Mouse (Mus musculus): Measurements from ENCODE around the gene Ovca2.
"Not testable (repeated sequence)": the region's sequence is repeated elsewhere in the genome, so short reads cannot be mapped to it uniquely, and the experiment has no call there.

Ovca2 gene

DNA sequence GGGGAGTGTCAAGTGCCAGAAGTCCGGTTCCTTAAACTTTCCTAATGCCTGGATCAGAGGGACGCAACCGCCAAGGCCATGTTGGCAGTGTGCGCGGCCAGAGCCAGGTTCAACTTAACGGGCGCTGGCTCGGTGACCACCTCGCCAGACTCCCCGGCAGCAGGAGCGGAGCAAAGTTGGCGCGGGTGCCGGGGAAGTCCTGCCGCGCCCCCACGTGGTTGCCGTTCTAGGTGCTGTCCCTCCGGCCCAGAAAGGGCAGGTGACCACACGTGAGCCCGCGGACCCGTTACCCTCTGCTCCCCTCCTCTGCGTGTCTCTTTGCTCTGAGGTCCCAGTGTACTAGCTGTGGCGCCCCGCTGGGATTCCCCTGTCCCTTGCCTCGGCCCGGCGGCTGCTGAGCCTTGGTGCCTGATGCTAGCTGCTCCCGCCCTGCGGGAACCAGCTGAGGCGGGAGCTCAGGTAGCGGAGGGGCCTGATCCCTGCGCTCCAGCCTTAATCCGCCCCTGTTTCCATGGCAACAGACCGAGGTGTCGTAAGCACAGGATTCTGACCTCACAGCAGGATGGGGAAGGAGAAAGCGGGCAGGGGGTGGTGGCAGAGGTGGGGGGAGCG lies 16.3 kb upstream of the Ovca2 start:
- in situ Hi-C loops (cut with MboI), result loop anchor here (5.0 kb wide), 1 partner anchor 92 kb away; no protein-coding TSS in a partner anchor

DNA sequence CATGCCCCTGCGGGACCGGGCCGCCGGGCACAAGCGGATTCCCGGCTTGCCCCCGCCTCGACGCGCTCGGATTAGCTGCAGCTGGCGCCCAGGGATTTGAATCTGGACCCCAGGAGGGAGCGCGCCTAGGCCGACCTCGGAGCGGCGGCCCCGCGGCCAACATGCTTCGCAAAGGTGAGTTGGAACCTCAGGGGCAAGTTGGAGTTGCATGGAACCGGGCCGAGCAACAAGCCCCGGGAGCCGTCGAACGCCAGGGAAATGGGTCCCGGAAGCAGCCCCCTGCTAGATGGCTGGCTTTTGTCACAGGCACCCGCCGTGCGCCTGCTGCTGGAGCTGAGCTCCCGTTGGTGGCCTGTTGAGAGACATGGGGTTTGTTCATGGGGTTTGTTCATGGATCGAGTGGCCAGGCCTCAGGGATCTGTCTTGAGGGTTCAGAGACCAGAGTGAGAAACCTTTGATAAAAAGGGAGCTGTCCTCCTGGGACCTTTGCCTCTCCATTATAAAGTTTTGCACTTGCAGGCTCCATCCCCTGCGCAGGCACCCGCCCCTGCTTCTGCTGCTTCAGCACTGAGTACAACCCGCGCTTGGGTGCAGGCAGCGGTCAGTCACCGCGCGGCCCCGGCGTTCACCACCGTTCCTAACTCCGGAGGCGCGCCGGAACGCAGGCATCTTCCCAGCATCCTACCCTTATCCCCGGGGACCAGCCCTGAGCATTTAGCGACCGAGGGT lies 15.7 kb upstream of the Ovca2 start:
- in situ Hi-C loops (cut with MboI), result loop anchor here (5.0 kb wide), 1 partner anchor 93 kb away; no protein-coding TSS in a partner anchor

DNA sequence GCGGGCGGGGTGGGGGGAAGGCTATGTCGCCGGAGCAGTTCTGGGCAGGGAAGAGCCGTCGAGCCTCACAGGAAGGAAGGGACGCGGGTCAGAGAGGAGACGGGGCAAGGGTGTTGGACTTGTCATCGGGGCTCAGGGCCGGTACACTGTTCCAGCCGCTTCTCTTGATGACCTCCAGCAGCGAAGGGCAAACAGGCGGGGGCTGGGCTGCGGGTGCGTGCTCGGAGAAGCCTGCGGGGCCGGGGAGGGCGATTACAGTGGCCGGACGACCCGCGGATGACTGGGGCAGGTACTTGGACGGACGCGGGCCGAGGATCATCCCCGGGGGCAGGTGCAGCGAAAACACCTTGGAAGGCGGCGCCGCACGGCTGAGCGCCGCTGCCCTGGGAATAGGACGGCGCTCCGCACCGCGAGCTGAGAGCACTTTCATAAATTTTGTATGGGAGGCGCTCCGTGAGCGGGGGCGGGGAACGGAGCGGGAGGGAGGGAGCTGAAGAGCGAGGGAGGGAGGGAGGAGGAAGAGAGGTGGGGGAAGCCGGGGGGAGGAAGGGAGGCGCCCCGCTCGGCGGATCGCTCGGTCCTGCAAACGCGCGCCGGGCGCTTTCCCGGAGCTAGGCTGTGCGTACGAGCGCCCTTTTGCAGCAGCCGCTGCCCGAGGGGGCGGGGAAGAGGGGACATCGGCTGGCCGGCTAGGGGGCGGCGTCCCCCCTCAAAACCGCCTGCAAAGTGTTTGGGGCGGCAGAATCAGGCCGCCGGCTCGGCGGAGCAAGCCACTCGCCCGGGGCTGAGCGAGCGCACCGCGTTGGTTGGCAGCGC lies 14.8 kb upstream of the Ovca2 start, which contains the start of gene Rtn4rl1:
Rtn4rl1 (plus strand) TSS at position 528 of the 816 bp plus-strand sequence.
- in situ Hi-C loops (cut with MboI), result loop anchor here (5.0 kb wide), 1 partner anchor 94 kb away; no protein-coding TSS in a partner anchor

DNA sequence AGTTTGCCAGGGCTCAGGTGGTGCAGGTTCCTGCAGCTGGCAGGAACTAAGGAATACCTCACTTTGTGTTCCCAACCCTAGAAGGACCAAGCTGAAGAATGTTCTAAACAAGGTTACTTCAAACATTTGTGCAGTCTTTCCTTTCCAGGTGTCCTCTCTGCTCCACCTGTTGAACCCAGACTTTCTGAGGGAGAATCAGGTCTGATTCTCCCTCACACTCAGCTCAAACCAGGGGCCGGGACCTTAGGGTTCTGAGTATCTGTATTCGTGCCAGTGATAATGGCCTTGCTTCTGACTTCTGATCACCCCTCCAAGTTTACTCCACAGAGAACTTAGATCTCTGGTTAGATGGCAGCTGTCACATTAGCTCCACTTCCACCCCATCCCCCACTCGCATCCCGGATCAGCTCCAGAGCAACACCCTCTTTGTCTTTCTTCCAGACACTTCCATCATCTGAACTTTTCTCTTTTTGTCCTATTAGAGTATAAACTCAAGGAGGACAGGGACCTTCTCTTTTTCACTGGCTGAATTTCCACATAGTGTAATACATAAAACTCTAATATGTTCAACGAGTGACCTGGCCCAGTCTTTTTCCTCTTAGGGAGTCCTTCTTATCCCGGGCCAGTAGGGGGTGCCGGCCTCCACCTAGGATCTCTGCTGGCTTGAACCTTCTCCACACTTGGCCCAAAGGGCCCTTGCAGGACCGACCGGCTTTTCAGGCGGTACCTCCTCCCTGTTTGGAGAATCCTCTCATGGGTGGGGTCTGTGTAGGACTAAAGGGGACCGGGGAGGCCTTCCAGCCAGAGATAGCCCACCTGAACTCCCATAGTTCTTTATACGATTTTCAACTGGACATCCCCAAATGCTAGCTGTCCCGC lies 13.9 kb upstream of the Ovca2 start:
- in situ Hi-C loops (cut with MboI), result loop anchor here (5.0 kb wide), 1 partner anchor 95 kb away; no protein-coding TSS in a partner anchor

DNA sequence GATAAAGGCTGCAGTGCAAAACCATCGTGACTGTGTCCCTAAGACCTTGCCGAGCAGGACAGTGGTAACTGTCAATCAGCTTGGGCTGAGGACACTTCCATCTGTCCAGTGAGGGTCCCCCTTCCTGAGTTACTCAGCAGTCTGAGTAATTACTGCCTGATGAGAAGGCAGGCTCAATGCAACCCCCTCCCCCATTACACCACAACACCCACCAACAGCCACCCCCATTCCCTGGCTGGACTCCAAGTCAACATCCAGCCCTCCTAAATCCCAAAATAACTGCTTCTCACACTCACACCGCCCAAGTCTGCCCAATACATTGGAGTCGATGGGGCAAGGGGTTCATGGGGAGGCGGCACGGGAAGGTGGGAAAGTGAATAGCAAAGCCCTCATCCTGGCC lies 13.2 kb upstream of the Ovca2 start:
- in situ Hi-C loops (cut with MboI), result loop anchor here (5.0 kb wide), 1 partner anchor 95 kb away; no protein-coding TSS in a partner anchor

DNA sequence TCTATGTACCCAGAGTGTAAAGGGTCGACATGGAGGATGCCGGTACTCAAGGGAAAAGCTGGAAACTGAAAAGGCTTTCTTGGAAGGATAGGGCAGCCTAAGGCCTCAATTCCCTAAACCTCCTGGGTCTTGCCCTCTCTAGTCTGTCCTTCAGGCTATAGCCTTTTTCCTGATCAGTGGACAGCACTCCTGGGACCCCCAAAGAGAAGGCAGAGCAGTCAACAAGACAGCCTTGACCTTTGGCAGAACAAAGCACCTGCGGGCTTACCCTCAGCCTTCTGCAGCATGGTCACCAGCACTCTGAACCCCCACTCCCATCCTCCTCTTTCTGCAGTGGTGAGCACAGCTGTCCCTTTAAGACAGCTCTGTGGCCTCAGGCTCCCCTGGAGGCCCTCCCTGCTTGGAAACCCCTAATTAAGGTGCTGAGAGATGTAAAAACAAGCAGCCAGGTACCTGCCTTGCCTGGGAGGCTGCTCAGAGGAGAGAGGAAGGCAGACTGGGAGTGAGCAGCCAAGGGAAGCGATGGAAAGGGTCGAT lies 12.3 kb upstream of the Ovca2 start, which contains the start of gene Dph1:
Dph1 (minus strand) TSS at position 337 of the 537 bp plus-strand sequence.
- in situ Hi-C loops (cut with MboI), result loop anchor here (5.0 kb wide), 1 partner anchor 96 kb away; no protein-coding TSS in a partner anchor

DNA sequence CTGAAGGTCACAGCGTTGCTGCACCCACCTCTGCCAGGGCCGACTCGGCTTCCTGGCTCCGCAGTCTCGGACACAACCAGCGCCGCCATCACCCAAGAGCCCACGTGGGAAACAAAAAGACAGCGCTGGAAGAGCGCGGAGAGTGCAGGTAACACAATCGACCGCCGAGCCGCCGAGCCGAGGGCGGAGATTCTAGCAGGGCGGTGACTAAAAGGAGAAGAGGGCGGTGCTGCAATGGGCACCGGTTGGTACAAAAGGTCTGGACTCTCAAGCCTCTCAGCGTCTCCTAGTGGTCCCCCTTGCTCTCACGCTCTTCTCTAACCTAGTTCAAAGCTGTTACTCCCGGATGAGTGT lies 11.7 kb upstream of the Ovca2 start:
- in situ Hi-C loops (cut with MboI), result loop anchor here (5.0 kb wide), 1 partner anchor 97 kb away; no protein-coding TSS in a partner anchor

DNA sequence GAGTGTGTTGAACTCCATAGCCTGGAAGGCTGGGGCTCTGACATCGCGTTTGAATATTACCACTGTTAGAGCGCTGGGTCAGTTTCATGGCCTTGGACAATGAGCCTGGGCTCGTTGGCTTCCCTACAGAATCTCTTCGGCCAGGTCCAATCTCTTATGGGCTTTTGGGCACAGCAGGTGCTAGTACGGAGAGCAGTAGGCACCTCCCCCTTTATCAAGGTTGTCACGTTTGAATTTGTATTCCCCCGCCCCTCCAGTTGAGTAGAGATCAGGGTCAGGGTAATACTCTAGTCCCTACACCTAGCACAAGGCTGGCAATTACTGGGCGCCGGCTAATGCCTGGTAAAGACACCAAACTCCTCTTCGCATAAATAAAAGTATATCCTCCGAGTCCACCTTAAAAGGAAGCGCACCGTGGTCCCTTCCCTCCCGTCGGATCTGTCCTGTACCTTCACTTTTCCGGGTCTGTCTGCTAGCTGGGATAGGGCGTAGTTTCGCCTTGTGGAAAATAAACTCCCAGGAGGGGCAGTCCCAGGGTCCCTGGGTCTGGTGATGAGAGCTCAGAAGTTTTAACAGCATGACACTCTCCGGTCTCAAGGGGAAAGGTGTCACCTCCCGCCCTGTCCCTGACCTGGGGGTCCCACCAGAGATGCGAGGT lies 11.2 kb upstream of the Ovca2 start:
- in situ Hi-C loops (cut with MboI), result loop anchor here (5.0 kb wide), 1 partner anchor 97 kb away; no protein-coding TSS in a partner anchor

DNA sequence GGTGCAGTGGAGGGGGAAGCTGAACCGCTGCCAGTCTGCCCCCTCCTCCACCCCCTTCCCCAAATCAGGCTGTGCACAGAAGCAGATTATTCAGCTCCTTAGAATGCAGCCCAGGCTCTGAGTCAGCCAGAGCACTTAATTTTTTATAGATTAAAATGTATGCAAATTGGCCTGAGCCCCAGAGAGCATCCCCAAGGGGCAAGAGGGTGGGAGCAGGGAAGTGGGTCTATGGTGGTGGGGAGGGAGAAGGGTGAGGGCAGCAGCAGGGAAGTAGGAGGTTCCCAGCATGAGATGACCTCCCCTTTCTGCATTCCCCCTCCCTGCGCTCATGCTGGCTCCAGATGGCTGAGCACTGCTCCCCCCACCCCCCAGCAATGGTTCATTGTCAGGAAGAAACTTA lies 6.4 kb upstream of the Ovca2 start:
- in situ Hi-C loops (cut with MboI), result no loop called here

DNA sequence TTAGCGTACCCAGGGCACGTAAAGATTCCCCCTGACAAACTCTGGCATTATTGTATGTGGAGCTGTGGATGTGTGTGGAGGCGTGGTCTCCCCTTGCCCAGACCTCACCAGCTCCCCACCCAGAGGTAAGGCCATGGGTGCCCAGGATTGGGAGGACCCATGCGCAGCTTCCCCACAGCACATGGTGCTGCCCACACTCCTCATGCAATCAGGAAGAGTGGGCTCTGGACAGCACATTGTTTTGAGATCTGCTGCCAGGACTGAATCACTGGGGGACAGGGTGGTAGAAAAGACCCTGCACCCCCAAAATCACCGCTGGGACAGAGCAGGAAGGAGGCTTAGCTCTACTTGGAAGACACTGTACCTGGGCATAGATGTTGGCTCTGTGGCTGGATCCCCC lies 5.9 kb upstream of the Ovca2 start:
- in situ Hi-C loops (cut with MboI), result no loop called here

DNA sequence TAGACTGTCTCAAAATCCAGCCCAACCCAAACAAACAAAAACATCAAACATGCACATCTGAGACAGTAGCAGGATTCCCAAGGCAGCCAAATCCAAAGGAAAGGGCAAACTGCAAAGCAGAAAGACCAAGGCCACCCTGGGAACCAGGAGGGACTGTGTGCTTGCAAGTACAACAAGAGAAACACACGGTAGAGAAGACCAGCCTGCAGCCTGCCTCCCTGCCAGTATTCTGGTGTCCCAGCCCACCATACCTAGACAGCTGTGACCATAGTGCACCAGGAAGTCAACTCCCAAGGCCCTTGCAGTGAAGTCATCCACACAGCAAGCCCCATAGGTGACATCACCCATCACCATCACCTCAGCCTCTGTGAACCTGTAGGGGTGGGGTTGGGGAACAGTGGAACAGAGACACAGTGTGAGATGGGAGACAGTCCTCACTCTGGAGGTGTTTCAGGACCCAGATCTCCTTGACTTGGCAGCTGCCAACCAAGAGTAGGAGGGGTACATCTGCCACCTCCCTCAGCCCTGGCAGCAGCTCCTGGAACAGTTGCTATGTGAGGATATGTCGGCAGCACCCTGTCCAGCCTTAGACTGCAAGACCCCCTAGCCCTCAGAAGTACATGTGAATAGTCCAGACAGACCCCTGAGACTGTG lies 5.4 kb upstream of the Ovca2 start:
- in situ Hi-C loops (cut with MboI), result no loop called here

DNA sequence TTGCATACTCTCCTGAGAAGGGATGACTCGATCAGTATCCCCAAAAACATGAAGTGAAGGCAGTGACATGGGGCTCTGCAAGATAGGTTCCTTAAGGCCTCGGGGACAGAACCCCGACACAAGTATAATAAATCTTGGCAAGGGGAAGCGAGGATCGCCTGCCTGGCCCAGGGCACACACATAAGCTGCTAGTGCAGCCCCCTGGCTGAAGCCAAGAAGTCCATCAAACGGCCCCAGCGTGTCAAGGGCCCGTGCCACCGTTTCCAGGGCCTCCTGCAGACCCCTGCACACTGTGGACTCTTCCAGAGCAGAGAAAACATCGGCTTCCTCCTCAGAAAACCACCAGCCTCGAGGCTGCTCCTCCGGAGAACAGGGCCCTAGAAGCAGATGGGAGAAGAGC lies 624 bp downstream of the Ovca2 start:
- in situ Hi-C loops (cut with MboI), result no loop called here

DNA sequence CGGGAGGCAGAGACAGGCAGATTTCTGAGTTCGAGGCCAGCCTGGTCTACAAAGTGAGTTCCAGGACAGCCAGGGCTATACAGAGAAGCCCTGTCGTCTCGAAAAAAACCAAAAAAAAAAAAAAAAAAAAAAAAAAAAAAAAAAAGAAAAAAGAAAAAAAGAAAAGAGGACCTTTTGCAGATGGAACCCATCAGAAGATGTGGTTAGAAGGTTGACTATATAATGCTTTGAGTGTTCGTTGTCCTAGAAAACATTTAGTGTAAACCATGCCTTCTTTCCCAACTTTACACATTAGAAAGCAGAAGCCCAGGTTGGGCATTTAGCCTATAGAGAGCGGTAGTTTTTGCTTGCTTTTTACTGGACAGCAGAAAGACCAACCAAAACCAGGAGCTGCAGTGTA lies 4.1 kb downstream of the Ovca2 start:
- in situ Hi-C loops (cut with MboI), result not testable (repeated sequence)

DNA sequence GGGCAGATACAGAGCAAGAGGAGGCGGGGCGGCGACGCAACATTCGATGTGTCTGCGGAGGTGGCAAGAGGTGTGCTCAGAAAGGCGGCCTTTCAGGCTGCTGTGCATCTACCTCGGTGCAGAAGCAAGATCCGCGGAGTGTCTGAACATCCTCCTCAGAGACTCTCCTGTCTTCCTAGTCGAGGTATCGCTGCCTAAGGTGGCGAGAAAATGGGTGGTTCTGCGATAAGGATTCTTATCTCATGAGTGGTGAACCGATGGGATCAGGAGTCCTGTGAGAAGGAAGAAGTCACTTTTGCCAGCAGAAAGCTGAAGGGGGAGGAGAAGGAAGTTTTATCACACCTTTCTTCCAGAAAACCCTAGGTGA lies 4.9 kb downstream of the Ovca2 start:
- in situ Hi-C loops (cut with MboI), result no loop called here

DNA sequence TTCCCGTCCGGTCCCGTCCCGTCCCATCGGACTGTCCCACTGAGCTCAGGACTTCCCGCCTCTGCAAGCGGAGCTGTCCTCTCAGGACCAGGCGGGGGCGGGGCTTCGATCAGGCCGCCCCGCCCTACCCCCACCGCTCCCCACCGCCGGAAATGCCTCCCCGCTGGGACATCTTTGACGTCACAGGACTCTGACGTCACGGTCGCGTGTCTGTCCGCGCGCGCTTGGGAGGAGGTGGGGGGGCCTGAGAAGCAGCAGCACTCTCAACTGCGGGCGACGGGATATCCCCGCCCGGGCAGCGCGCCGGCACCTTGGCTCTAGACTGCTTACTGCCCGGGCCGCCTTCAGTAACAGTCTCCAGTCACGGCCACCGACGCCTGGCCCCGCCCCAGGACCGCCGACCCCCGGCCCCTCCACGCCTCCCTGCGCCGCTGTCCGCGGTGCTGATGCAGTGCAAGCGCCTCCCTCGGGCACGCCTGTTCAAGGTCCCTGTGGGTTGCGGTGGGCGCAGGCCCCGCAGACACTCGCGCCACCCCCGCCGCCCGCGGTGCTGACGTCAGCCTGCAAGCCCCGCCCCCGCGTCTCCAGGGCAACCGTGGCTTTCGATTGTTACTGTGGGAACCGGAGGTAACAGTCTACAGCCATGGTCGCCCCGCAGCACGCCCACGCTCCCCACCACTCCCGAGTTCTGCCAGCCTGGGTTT lies 5.4 kb downstream of the Ovca2 start:
- in situ Hi-C loops (cut with MboI), result no loop called here

DNA sequence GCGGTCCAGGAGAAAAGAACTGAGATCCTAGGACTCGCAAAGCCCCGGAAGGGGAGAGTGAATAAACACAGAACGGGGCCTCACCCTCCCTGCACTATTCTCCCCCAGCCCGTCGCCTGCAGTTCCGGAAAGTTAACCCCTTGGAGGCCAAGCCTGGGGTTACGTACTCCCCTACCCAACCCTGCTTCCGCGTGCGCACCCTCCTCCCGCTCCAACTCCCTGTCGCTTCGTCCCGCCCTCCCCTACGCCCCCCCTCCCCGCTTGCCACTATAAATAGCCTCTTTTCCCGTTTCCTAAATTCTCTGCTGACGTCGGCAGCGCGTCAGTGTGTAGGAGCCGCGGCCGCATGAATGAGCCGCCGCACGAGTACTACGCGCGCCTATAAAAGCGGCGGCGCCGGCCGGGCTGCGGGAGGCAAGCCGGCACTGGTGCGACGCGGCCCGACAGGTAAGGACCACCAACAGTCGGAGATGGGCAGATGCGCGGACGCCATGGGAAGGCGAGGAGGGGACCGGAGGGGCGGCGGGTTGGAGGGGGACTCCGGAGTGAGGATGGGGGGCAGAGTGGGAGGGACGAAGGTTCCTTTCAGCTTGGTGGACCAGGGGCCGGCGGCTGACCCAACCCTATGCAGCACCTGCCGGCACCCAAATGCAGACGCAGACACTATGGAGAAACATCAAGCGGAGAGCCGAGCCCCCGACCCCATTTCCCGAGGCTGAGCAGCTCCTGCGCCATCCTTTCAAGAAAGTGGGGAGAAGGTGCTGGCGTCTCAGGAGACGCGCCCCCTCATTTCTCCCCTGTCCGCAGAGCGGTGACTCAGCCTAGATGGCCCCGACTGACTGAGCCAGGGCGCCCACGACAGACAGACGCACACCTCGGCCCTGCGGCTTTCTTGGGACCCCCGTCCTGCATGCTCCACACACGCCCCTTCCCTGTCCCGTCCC lies 6.2 kb downstream of the Ovca2 start:
- in situ Hi-C loops (cut with MboI), result no loop called here

DNA sequence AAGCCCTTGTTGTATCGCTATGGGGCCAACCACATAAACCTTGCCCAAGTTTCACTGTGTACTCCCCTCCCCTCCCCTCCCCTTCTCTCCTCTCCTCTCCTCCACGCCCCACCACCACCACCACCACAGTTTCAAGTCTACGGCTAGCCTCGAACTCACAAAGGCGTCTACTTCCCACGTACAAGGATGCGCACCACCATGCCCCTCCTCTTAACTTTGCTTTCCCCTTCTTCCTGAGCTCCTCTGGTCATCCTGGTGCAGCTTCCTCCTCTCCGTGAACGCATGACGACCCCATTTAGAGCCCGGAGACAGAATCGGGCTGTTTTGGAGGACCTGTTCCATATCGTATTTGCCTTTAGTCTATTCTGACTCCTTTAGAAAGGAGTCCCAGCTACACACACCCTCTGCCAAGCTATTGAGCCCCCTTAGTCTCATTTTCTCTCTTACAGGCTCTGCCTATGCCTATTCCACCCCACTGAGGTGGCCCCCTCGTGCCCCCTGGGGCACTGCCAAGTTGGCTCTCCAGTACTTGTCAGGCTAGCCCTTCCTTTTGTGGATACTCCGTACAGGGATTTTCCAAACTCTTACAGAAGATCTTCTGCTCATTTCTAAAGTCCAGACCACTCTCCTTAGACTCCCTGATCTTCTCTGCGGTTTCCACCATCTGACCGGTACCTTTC lies 7.3 kb downstream of the Ovca2 start:
- in situ Hi-C loops (cut with MboI), result no loop called here
